Mouse (Mus musculus) thymus, postnatal 36 days (tissue): ENCODE results near the gene Vsx2.

Experiments
- DNase-seq, 2 experiments: peaks; one replicate each; pipeline ENCODE4 v3.0.0; 2022; ENCODE audit warnings: mixed read lengths in 2 of 2

Vsx2 gene

GRCm38 (mm10) chr12:84569336-84569970, at the start of gene Vsx2:
Gene Vsx2 (plus strand): TSS chr12:84569762.
- no peak for DNase-seq

- no peak for DNase-seq
Measured at GRCm38 (mm10) chr12:84523728-84524127, 45.8 kb upstream of the Vsx2 start.

GRCm38 (mm10) chr12:84524147-84525050, 45.2 kb upstream of the Vsx2 start:
- DNase-seq: no peak

GRCm38 (mm10) chr12:84525422-84525821, 44.1 kb upstream of the Vsx2 start:
- DNase-seq: peak; percentile 6 to 15

- DNase-seq: no peak
Measured at GRCm38 (mm10) chr12:84530426-84530825, 39.1 kb upstream of the Vsx2 start.

GRCm38 (mm10) chr12:84531906-84532829, 37.4 kb upstream of the Vsx2 start:
- DNase-seq: no peak

- no peak for DNase-seq
Measured at GRCm38 (mm10) chr12:84532830-84533199, 36.7 kb upstream of the Vsx2 start.

- no peak for DNase-seq
Measured at GRCm38 (mm10) chr12:84533706-84534486, 35.7 kb upstream of the Vsx2 start.

GRCm38 (mm10) chr12:84539537-84539936, 30.0 kb upstream of the Vsx2 start:
- peak in 1 of 2 experiments; percentile 11 for DNase-seq

- no peak for DNase-seq
Measured at GRCm38 (mm10) chr12:84541391-84541958, 28.1 kb upstream of the Vsx2 start.

GRCm38 (mm10) chr12:84546028-84546427, 23.5 kb upstream of the Vsx2 start:
- peak; percentile 48 to 51 for DNase-seq

- DNase-seq: no peak
Measured at GRCm38 (mm10) chr12:84546577-84547085, 22.9 kb upstream of the Vsx2 start.

GRCm38 (mm10) chr12:84548251-84548650, 21.3 kb upstream of the Vsx2 start:
- no peak for DNase-seq

- DNase-seq: no peak
Measured at GRCm38 (mm10) chr12:84555218-84555617, 14.3 kb upstream of the Vsx2 start.

- no peak for DNase-seq
Measured at GRCm38 (mm10) chr12:84562558-84562957, 7.0 kb upstream of the Vsx2 start.

GRCm38 (mm10) chr12:84567576-84567975, 2.0 kb upstream of the Vsx2 start:
- DNase-seq: no peak

GRCm38 (mm10) chr12:84569976-84570693, 573 bp downstream of the Vsx2 start:
- no peak for DNase-seq

- no peak for DNase-seq
Measured at GRCm38 (mm10) chr12:84570694-84571415, 1.3 kb downstream of the Vsx2 start.

- peak; percentile 53 to 66 for DNase-seq
Measured at GRCm38 (mm10) chr12:84571466-84572340, 2.1 kb downstream of the Vsx2 start.
